Comparison of ENCODE assay signal across 19 mouse cellular contexts in genomic region chr8:61185274-61186198, GRCm38 (mm10). TPM values are rescaled to one million over a fixed set of nuclear protein-coding genes. Genes with fewer than 3 reads are reported as not detected.
A peak's percentile ranks its signal among the peaks of the same experiment; 100 is the strongest.
DNase-seq lines count a peak whose midpoint lies in the region; ATAC-seq and TF ChIP-seq lines count a peak whose summit lies in the region.
"Had no signal": no experiment of that assay in that cellular context is flagged by ENCODE, and none has a peak within 500 bp of the region (broad histone marks: within the 10 kb centered on the region; RNA-seq: fewer than 3 reads in every experiment).

No protein-coding gene starts in this region.

- no peak overlapping the region for H3K4me3 ChIP-seq in lung, embryonic 14.5 days (ENCODE audit: low read depth, low read length)
- H3K4me3 ChIP-seq in C2C12 (ENCODE audit: insufficient read depth, poor library complexity, severe bottlenecking) (no peak overlapping the region), myocyte (no peak overlapping the region)
- H3K4me3 ChIP-seq: embryonic facial prominence, embryonic 12.5 days; forebrain, embryonic 15.5 days; heart, adult 2 months; hindbrain, embryonic 10.5 days had no signal

- WGBS in lung, embryonic 14.5 days = 27% methylated on average over 5 of the region's 5 CpGs

- no peak for TF ChIP-seq POLR2A in myocyte (IDR thresholded peaks at IDR 0.05; ENCODE audit: insufficient read length, low read depth)

- H3K27ac ChIP-seq in lung, embryonic 14.5 days (ENCODE audit: low read depth) = peak overlapping the region; percentile 54; the same call in 1 of the 2 replicates
- H3K27ac ChIP-seq: embryonic facial prominence, embryonic 12.5 days; forebrain, embryonic 15.5 days; heart, adult 2 months; hindbrain, embryonic 10.5 days; hindbrain, embryonic 14.5 days had no signal

- H3K79me2 ChIP-seq in C2C12 (ENCODE audit: control insufficient read depth, insufficient read depth) (no peaks in the 10 kb centered on the region), myocyte (ENCODE audit: control insufficient read depth, insufficient read depth) (no peaks in the 10 kb centered on the region)

- peaks cover 16% of the 10 kb centered on the region for H3K4me1 ChIP-seq in lung, embryonic 14.5 days (ENCODE audit: insufficient read depth)
- H3K4me1 ChIP-seq: embryonic facial prominence, embryonic 12.5 days; forebrain, embryonic 15.5 days; hindbrain, embryonic 10.5 days had no signal

- H3K9me3 ChIP-seq in lung, embryonic 14.5 days (ENCODE audit: low read depth, low read length) = no peaks in the 10 kb centered on the region
- H3K9me3 ChIP-seq: embryonic facial prominence, embryonic 12.5 days; forebrain, embryonic 15.5 days; hindbrain, embryonic 10.5 days had no signal

- no peaks in the 10 kb centered on the region for H3K79me3 ChIP-seq in C2C12 (ENCODE audit: low read depth)

- peak; percentile 50 for DNase-seq in lung, embryonic 14.5 days
- no peak for DNase-seq in lung, postnatal 14 days
- peak; percentile 65 for DNase-seq in 416B (ENCODE audit: low read depth)
- DNase-seq in embryo, embryonic 10 days (ENCODE audit: low spot score) = no peak
- DNase-seq: adrenal gland, adult 2 months; adrenal gland, postnatal 25 days; B cell, adult 2 months; cerebellum, adult 2 months; cerebellum, postnatal 10 days; gastrocnemius, postnatal 36 days; heart, adult 2 months; heart, postnatal 14 days had no signal

- H3ac ChIP-seq in C2C12 (ENCODE audit: control insufficient read depth, insufficient read length, low read depth) (no peak overlapping the region), myocyte (ENCODE audit: control insufficient read depth, insufficient read length) (no peak overlapping the region)

- H3K9ac ChIP-seq in lung, embryonic 14.5 days = no peak overlapping the region
- H3K9ac ChIP-seq: embryonic facial prominence, embryonic 12.5 days; forebrain, embryonic 15.5 days; hindbrain, embryonic 14.5 days had no signal

- no peak overlapping the region for H3K4me2 ChIP-seq in lung, embryonic 14.5 days
- H3K4me2 ChIP-seq in myocyte (ENCODE audit: low read depth) = peak overlapping the region; percentile 51
- H3K4me2 ChIP-seq: embryonic facial prominence, embryonic 12.5 days; forebrain, embryonic 15.5 days; hindbrain, embryonic 14.5 days had no signal

- no peaks in the 10 kb centered on the region for H3K27me3 ChIP-seq in lung, embryonic 14.5 days (ENCODE audit: insufficient read depth, low read length)
- H3K27me3 ChIP-seq in C2C12 (ENCODE audit: control insufficient read depth, insufficient read depth, insufficient read length) (no peaks in the 10 kb centered on the region), myocyte (ENCODE audit: control insufficient read depth, insufficient read depth, insufficient read length) (no peaks in the 10 kb centered on the region)
- H3K27me3 ChIP-seq: embryonic facial prominence, embryonic 12.5 days; forebrain, embryonic 15.5 days had no signal

- no peaks in the 10 kb centered on the region for H3K36me3 ChIP-seq in lung, embryonic 14.5 days (ENCODE audit: insufficient read depth)
- H3K36me3 ChIP-seq in C2C12 (ENCODE audit: control insufficient read depth, insufficient read depth) = no peaks in the 10 kb centered on the region
- H3K36me3 ChIP-seq in myocyte (ENCODE audit: control insufficient read depth, insufficient read depth) = no peaks in the 10 kb centered on the region
- H3K36me3 ChIP-seq: embryonic facial prominence, embryonic 12.5 days; forebrain, embryonic 15.5 days; hindbrain, embryonic 10.5 days had no signal

- TF ChIP-seq CTCF in lung, embryonic 14.5 days (IDR thresholded peaks at IDR 0.05; ENCODE audit: low read depth) = no peak
- no peak for TF ChIP-seq CTCF in C2C12 (IDR thresholded peaks at IDR 0.05; ENCODE audit: control insufficient read depth, insufficient read depth, insufficient read length)

- peak; percentile 62 for ATAC-seq in lung, embryonic 14.5 days (ENCODE audit: insufficient read depth)
- ATAC-seq: forebrain, embryonic 15.5 days; intestine, embryonic 16.5 days had no signal

TF ChIP-seq in C2C12, 6 proteins besides CTCF, POLR2A, EP300 and RAD21:
- TF ChIP-seq CEBPB (IDR thresholded peaks at IDR 0.05; ENCODE audit: low read depth) (no peak), MYOD1 (IDR thresholded peaks at IDR 0.05; ENCODE audit: control insufficient read depth, insufficient read length, low read depth) (peak; percentile 25), MYOG (IDR thresholded peaks at IDR 0.05; ENCODE audit: control insufficient read depth, extremely low read depth, insufficient read length) (no peak), FOSL1 (IDR thresholded peaks at IDR 0.05; ENCODE audit: insufficient read depth, low read length, poor library complexity, severe bottlenecking) (no peak), USF1 (IDR thresholded peaks at IDR 0.05; ENCODE audit: low read depth) (no peak), MAX (IDR thresholded peaks at IDR 0.05) (no peak)

TF ChIP-seq in myocyte, 11 proteins besides CTCF, POLR2A, EP300 and RAD21:
- TF ChIP-seq TCF12 (IDR thresholded peaks at IDR 0.05; ENCODE audit: insufficient read depth, poor library complexity, severe bottlenecking) (no peak), E2F4 (IDR thresholded peaks at IDR 0.05; ENCODE audit: insufficient read depth) (no peak), MYOG (IDR thresholded peaks at IDR 0.05; ENCODE audit: control insufficient read depth in 1 of 3, insufficient read depth in 1 of 3, insufficient read length in 2 of 3, low read depth in 2 of 3) (peak in 2 of 3 experiments; percentile 62 to 75), TCF3 (IDR thresholded peaks at IDR 0.05; ENCODE audit: insufficient read length, low read depth) (no peak), MYOD1 (IDR thresholded peaks at IDR 0.05; ENCODE audit: control insufficient read depth in 1 of 3, insufficient read length in 2 of 3, low read depth in 2 of 3) (peak in 2 of 3 experiments; percentile 32 to 52), USF1 (IDR thresholded peaks at IDR 0.05; ENCODE audit: low read depth) (peak; percentile 51)

RNA-seq across cellular contexts. Expression of gene Sh3rf1, which starts 38.1 kb away (rescaled TPM):
- 21.2 and 22.5 TPM in 2 replicates for polyA plus RNA-seq in lung, embryonic 14.5 days (2014; fragmentation: Nextera tagmentation; extraction: Ambion mirVana)
- polyA plus RNA-seq in C2C12 (2012; fragmentation: generic; extraction: Trizol) (3.8 TPM), myocyte (2012; fragmentation: generic; extraction: Trizol) (4.2 TPM)

Comparison
In these comparisons a context has a peak if more than half of its experiments do, and no peak if none do; other contexts are left out.
1. DNase-seq: peak in lung, embryonic 14.5 days (single experiment) and 416B (single experiment); none in lung, postnatal 14 days (single experiment) and embryo, embryonic 10 days (single experiment).